Mouse (Mus musculus): ENCODE data around the gene Inha. TPM values are rescaled to one million over a fixed set of nuclear protein-coding genes. Genes with fewer than 3 reads are reported as not detected.

Inha gene
- total RNA-seq (2021), result 10 to 100 TPM; 21.8 to 34.7 TPM
- long read RNA-seq, experiment 1, transcript Inha-201 (2 exons, 1,475 nt), result major isoform, 32 of 37 reads
- long read RNA-seq, experiment 1, partial matches to known transcripts, result 0 of 37 reads
- long read RNA-seq, experiment 1, other reads (novel, unspliced or antisense), result 5 of 37 reads
- long read RNA-seq, experiment 2, transcript Inha-201 (2 exons, 1,475 nt), result major isoform, 14 of 15 reads
- long read RNA-seq, experiment 2, partial matches to known transcripts, result 1 of 15 reads
- long read RNA-seq, experiment 2, other reads (novel, unspliced or antisense), result 0 of 15 reads

DNA sequence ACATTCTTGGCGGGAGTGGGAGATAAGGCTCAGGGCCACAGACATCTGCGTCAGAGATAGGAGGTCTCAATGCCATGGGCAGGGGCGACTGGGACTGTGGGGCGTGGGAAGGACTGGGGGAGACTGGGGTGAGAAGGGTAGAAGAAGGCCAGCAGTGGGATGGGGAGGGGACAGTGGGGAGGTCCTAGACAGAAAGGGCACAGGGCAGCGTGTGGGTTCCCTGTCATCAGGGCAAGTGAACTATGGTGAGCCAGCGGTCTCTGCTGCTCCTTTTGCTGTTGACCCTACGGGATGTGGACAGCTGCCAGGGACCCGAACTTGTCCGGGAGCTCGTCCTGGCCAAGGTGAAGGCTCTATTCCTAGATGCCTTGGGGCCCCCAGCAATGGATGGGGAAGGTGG is at the start of gene Inha:
Gene Inha, plus strand, starts transcription at position 72 of the 400 bp plus-strand sequence.
- DNase-seq, result peak; percentile 36 to 42

DNA sequence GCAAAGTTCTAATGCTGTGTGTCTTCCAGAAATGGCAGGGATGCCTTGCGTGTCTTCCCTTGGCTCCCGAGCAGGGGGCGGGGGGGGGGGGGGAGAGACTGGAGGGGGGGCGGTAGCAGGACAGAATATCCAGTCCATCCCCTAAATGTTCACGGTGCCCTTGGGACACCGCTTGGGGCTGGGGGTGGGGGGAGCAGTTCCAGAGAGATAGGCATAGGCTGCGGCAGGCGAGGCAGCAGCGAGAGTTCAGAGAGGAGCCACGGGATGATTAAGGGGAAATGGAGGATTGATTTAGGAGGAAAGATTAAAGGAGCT is 49.2 kb upstream of the Inha start:
- DNase-seq, result no peak

DNA sequence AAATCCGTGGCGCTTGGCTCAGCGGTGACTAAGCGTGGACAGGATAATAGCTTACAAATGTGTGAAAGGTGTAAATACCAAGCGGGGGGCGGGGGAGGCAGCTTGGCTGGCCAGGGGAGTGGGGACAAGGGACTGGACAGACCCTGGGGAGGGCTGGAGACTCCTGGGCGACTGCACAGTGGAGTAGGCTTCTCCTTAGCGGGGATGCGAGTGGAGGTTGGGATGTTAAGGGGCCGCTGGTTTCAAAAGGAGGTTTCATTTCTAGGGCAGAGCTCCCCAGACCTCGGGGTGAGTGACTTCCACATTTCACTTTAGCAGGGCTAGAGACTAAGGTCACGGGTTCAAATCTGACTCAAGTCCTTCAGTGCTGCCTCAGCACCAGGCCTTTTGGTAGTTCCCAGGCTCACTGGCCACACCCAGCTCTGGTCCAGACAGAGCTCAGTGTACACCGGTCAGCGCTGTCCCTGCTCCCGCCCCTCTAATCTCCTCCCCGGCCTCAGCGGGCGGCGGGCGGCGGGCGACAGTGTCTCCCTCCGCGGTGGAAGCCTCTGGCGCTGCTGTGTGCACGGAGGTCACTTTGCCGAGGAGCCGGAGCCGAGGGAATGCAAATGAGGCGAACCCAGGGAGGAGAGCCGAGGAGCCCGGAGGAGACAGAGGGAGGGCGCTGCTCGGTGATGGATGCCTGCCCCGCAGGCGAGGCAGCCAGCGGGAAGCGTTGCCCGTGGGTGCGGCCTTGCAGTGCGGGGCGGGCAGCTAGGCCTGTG is 48.7 kb upstream of the Inha start:
- DNase-seq, result peak; percentile 57 to 62

DNA sequence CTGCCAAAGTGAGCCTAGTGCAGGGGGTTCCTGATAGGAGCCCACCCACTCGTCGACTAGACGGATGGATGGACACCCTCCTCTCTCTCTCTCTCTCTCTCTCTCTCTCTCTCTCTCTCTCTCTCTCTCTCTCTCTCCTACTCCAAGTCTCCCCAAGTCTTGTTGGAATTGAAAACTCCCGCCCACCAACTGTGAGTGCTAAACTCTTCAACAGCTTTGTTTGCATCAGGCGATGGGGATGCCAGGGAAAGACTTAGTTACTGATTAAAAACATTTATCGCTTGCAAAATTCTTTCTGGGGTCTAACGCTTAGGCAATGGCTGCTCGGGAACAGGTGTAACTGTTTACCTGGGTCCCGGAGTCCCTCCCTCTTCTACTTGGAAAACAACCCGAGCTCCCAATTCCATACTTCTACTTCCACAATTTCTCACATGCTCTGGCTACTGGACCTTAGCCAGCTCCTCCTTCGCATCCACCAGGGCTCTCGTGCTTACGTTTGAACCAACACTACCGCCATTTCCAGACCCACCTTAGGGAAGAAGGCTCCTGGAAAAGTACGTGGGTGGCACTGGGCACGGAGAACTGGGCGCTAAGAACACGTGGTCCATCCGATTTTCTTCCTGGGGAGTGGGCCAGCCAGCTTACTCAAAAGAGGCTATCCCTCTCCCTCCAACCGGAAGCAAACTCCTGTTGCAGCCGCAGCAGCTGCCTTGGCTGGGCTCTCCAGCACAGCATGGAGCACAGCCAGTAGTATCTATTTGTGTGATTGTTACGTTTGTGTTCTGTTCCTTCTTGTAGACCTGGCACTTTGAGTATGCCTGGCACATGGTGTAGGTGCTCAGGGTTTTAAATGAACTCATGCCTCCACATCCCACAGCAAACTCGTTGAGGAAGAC is 47.8 kb upstream of the Inha start:
- DNase-seq, result no peak

DNA sequence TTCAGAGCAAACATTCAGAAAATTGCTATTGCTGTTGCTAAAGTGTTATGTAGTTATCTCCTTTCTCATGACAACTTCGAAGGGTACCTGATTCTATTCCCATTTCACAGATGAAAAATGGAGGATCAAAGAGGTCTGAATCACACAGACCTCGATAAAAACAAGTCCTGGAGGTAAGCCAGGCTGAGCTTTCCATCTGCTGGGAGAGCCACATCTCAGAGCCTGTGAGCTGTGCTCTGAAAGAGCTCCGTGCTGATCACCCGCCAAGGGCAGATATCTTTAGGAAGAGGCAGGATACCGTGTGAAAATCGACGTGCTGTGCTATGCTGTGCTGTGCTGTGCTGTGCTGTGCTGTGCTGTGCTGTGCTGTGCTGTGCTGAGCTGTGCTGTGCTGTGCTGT is 46.6 kb upstream of the Inha start:
- DNase-seq, result no peak

DNA sequence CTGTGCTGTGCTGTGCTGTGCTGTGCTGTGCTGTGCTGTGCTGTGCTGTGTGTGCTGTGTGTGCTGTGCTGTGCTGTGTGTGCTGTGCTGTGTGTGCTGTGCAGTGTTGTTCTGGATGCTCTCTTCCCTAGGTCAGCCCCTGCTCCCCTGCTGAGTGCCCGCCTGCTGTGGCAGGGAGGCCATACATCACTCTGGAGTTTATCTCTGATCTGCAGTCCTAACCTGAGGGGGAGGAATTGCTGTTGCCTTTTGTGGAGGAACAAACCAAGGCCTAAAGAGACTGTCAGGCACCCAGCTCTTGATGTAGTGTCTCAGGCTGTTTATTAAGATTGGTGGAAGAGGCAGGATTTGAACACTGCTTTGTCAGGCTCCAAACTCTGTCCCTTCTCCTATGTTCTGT is 44.2 kb upstream of the Inha start:
- no peak for DNase-seq

DNA sequence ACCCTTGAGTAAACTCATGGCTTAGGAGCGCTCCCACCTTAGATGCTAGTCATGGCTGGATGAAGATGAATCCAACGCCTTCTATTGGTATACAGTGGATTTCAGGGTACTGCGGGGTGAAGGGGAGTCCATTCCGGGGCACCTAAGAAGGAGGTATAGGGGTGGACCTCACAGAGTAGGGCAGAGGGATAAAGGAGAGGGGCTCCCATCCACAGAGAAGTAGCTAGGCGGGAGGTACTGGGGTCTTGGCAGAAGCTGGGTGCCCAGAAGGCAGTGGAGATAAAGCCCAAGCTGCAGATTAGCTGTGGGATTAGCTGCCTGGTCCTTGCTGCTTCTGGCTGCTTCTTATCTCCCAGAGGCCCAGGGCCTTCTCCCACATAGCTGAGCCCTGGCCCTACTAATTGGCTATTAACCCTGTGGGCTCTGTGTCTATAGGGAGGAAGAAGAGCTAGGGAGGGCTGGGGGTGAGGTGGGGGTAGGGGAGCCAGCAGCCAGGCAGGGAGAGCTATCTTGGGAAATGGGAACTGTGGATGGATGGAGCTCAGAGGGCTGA is 43.1 kb upstream of the Inha start:
- no peak for DNase-seq

DNA sequence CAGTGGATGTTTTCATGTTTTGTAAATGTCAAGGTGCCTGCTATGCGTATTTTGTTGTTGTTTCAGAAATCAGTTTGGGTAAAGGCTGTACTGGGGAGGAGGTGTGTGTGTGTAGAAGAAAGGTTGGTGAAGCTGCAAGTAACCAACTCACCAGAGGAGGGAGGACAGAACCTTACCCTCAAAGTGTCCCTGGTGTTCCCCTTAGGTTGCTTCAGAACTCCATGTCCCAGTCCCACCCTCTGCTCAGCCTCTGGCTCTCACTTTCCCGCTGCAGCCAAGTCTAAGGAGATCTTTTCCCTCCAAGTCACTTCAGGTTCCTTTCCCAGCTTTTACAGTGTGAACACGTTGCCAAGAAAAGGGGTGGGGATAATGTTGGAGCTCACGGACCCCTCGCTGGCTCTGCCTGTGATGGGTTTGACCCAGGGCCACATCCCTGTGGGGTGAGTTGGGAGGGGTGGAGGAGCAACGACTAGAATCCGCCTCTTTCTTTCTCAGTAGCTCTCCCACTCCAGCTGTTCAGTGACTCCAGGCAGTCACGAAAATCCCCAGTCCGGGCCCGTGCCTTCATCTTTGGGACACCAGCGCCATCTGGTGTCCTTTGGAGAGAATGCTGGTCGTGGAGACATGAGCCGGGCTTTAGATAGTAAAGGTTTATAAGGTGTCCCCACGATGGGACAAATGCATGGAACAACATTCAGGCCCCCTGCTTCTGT is 39.5 kb upstream of the Inha start:
- DNase-seq, result peak; percentile 82 to 83

DNA sequence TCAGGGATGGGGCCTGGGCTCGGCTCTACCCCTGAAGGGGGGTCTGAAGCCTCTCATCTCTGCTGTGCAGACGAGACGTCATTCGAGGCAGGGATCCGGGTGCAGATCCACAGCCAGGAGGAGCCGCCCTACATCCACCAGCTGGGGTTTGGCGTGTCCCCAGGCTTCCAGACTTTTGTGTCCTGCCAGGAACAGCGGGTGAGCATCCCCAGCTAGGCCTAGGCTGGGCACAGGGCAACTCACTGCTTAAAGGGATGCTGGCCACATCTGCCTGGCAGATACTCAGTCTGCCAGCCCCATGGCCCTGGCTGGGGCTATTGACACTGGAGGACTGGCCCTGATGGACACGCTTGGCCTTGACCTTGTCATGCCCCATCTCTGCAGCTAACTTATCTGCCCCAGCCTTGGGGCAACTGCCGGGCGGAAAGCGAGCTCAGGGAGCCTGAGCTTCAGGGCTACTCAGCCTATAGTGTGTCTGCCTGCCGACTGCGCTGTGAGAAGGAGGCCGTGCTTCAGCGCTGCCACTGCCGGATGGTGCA is 37.5 kb upstream of the Inha start:
- peak; percentile 49 to 73 for DNase-seq

DNA sequence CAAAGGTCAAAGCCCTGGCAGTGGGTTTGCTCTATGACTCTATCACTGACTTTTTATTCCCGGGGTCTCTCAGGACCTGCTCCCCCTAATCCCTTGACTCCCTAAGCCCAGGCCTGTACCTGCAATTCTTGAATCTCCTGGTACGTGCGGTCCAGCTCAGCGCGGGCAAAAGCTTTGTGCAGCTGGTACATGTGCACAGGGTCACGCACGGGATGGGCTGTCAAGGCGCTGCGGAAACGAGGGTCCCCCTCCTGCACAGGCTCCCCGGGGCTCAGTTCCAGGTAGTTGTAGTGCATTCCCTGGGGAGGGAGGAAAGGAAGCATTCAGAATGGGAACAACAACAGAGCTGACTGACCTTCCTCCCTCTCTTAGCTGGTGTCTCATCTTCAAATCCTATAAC is 30.4 kb upstream of the Inha start:
- no peak for DNase-seq

DNA sequence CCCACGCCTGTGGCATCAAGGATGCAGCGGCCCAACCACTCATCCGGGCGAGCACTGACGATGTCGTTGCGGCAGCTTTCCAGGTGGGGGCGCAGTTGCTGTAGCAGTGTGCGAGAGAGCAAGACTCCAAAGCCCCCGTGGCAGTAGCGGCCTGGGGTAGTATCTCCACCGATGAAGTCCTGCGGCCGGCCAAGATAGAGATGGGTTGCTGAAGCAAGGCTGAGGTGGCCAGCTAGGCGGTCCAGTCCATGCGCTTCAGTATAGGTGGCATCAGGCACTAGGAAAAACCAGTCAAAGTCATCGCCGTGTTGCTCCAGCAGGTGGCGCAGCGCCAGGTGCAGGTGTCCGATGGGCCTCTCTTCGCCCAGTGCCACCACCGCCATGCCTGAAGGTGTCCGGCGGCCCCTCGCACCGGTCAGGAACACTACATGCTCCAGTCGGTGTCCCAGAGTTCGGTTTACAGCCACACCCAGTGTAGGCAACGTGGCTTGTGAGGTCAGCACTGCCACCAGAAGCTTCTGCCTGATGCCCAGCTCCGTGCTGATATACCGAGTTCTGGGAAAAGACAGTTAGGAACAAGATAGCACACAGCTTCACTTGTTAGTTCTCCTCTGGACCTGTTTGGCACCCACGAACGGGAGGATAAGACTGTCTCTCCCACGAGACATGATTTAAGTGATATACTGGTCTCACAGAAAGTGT is 29.5 kb upstream of the Inha start:
- peak; percentile 89 to 92 for DNase-seq

DNA sequence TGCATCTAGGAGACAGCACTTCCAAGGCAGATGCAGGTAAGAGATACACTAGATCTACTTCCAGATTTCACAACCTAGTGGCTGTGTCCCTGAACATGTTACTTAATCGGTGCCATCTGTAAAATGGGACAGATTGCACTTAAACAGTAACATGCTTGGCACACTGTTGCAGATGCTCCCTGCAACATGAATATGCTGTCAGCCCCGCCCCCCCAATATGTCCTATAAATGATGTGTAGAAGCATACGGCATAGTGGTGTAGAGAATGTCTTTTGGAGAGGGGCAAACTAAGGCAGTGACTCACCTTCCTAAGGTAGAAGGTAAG is 28.9 kb upstream of the Inha start:
- DNase-seq, result no peak

DNA sequence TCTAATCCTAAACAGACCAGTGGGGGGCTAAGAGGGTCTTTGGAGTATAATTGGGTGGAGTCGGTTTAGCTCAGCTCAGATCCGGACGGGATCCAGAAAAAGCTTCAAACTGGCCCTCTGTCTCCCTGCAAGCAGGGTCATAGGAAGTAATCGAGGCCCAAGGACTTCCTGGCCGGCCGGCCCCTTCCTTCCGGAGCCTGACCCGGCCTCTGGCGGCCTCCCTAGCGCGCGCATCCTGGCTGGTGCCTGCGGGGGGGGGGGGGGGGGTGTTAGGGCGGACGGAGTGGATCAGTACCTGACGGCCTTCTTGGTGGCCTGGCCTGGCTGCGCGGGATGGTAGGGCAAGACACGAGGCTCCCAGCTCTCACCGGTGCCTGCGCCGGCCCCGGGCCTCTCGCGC is 28.4 kb upstream of the Inha start:
- DNase-seq, result peak; percentile 75 to 76

DNA sequence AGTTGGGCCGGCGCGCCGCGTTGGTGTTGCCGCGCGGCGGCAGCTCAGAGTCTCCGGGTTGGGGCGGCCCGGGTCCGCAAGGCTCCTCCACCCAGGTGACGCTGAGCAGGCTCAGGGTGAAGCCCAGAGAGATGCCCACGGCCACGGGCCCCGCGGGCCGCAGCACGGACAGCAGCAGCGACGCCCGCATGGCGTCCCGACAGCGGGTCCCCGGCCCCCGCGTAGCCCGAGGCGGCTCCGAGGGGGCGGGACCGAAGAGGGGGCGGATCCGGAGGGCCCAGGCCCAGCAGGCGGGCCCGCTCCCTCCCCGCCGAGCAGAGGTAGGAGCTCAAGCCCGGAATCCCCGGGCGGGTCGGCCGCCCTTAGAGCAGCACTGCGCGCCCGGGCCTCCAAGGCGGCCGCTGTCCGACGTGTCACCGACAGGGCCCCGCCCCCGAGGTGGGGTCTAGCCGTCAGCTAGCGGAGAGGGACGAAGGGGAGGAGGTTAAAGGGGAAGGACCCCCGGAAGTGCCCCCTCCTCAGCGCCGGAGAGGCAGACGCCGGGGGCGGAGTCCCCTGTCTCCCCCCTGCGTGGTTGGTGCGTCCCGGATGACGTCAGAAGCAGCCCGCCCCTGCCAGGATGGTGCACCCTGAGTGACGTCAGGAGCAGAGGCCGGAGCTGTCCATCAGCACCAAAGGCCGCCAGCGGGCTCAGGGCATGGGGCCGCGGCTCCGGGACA is 27.8 kb upstream of the Inha start, which contains the start of the genes Chpf and Tmem198:
Gene Chpf, minus strand, starts transcription at position 392 of the 719 bp plus-strand sequence.
Gene Tmem198, plus strand, starts transcription at position 617 of the 719 bp plus-strand sequence.
- DNase-seq, result peak; percentile 98 to 99

DNA sequence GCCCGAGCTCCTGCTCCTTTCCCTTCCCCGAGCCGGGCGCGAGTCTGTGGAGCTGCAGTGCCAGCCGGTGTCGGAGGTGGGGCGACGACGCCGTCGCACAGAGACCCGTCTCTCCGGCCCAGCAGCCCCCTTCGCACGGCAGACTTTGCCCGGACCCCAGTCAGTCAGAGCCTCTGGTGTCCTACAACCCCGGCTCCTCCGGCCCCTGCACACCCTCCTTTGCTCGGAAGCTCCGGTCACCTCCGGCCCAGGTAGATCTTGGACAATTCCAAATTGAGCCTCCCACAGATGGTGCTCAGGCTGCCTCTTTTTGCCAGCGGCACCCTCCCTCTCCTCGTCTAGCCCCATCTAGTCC is 27.3 kb upstream of the Inha start:
- DNase-seq, result no peak

DNA sequence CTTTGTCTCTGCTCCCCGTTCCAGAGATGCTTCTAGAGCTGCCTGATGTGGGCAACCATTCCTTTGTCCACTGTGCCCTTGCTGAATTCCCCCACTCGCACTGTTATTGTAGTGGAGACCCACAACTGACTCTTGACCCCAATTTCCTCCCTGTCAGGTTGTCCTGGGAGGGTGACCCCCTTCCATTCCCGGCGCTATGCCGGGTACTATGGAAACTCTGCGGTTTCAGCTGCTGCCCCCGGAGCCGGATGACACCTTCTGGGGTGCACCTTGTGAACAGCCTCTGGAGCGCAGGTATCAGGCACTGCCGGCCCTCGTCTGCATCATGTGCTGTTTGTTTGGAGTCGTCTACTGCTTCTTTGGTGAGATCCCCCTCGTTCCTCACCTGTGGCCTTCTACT is 26.8 kb upstream of the Inha start:
- DNase-seq, result no peak

DNA sequence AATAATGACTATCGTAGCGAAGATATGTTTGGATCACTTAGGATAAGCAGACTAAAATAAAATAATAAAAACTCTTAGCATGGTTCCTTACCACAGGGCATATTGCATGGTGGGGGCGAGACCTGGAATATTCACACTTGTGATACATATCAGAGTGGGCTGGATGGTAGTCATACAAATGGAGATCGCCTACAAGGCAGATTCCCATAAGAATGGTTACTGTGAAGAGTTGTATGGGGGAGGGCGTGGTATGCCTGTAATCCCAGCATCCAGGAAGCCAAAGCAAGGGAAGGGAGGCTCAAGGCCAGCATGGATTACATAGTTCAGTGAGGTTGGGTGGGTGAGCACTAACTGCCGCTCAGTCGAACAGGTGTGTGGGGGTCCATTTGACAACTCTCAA is 26.1 kb upstream of the Inha start:
- DNase-seq, result no peak

DNA sequence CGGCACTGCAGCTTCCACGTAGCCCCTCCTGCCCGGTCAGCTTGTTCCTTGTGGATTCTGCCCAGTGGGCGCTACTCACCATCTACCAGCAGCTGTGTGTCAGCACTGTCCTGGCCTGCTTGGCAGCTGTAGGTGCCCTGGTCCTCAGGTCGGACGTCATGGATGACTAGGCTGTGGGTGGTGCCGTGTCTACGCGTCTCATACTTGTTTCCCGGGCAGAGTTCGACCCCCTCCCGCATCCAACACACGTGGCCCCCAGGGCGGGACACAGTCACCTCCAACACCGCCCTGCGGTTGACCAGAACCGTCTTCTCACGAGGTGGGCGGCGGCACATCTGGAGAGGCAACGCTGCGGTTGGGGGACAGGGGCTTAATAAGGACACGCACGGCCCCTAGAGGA is 20.3 kb upstream of the Inha start:
- no peak for DNase-seq

DNA sequence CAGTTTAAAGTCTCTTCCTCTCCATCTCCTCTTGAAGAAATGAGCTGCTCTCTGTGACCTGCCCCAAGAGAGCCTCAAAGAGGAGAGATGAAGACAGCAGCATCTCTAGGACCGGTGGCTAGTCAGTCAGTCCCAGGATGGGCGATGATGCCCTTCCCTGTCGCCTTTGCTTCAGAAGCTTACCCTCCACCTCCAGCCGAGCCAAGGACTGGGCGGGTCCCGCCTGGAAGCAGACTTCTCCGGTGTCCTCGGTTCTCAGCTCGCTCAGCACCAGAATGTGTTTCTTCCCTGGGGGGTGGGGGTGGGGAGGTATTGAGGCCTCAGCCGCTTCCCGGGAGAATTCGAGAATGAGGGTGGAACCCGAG is 19.9 kb upstream of the Inha start:
- DNase-seq, result no peak

DNA sequence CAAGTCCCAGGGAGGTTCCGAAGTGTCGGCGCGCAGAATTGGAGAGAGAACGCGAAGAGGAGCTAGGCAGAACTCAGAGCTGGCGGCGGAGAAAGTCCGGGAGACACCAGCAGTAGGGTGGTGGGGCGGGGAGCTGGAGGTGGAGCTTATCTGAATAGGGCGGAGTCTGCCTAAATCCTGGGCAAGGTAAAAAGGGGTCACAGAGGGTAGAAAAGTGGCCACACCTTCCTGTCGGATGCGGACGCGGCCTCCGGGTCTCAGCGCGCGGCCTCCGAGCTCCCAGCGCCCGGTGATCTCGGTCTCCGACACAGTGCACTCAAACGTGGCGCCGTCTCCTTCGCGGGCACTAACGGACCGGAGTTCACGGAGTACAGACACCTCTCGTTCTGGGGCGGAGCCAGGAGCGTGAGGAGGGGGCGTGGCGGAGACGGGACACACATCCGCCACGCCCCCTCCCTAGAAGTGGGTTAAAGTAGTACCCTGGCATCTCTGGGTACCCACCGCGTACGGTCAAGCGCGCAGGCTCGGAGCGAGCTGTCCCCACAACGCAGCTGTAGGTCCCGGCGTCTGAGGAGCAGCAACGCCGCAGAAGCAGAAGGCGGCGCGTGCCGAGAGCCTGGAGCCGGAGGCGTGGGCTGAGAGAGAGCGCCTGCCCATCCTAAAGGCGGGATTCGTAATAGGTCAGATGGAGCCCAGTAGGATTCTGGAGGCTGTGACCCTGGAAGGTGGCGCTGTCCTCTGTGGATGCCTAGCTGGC is 19.3 kb upstream of the Inha start:
- peak; percentile 92 for DNase-seq

Data from adrenal gland, postnatal 36 days (tissue).